Mouse (Mus musculus): Measurements from ENCODE around the gene Angel2.

- TF ChIP-seq TAL1 (IDR thresholded peaks at IDR 0.05; ENCODE audit: low read length) = no peak
- no peak for TF ChIP-seq E2F4 (IDR thresholded peaks at IDR 0.05; ENCODE audit: borderline replicate concordance, low read depth, low read length)
- TF ChIP-seq CTCF (IDR thresholded peaks at IDR 0.05 in 2 of 3, conservative IDR thresholded peaks at IDR 0.05 in 1 of 3; ENCODE audit: control insufficient read depth in 1 of 3, insufficient read depth in 1 of 3, low read depth in 2 of 3, low read length in 3 of 3, poor library complexity in 1 of 3, severe bottlenecking in 1 of 3) = no peak
- no peak for TF ChIP-seq RAD21 (IDR thresholded peaks at IDR 0.05; ENCODE audit: low read depth, low read length)
- no peak for TF ChIP-seq EP300 (IDR thresholded peaks at IDR 0.05; ENCODE audit: low read depth in 1 of 2, low read length in 2 of 2)
- no peak for TF ChIP-seq POLR2A (IDR thresholded peaks at IDR 0.05; ENCODE audit: control insufficient read depth in 1 of 2, insufficient read depth in 1 of 2, low read depth in 1 of 2, low read length in 2 of 2, poor library complexity in 1 of 2)
- no peak for TF ChIP-seq TCF12 (IDR thresholded peaks at IDR 0.05; ENCODE audit: low read depth, low read length)
- TF ChIP-seq GATA1 (IDR thresholded peaks at IDR 0.05; ENCODE audit: low read depth, low read length) = no peak
- no peak for TF ChIP-seq HCFC1 (IDR thresholded peaks at IDR 0.05; ENCODE audit: low read depth, low read length)
- TF ChIP-seq UBTF (IDR thresholded peaks at IDR 0.05; ENCODE audit: borderline replicate concordance, insufficient read depth, low read depth, low read length) = no peak
- no peak for TF ChIP-seq NRF1 (IDR thresholded peaks at IDR 0.05; ENCODE audit: insufficient read depth, low read depth, low read length, poor library complexity, severe bottlenecking)
- TF ChIP-seq MYB (IDR thresholded peaks at IDR 0.05; ENCODE audit: low read depth, low read length) = no peak
- TF ChIP-seq BHLHE40 (IDR thresholded peaks at IDR 0.05; ENCODE audit: borderline replicate concordance, low read depth, low read length) = no peak
These were observed 23.9 kb downstream of the Angel2 start for GRCm38 (mm10) chr1:190948846-190949245.

Data from MEL (cell line).